In the genomic region with DNA sequence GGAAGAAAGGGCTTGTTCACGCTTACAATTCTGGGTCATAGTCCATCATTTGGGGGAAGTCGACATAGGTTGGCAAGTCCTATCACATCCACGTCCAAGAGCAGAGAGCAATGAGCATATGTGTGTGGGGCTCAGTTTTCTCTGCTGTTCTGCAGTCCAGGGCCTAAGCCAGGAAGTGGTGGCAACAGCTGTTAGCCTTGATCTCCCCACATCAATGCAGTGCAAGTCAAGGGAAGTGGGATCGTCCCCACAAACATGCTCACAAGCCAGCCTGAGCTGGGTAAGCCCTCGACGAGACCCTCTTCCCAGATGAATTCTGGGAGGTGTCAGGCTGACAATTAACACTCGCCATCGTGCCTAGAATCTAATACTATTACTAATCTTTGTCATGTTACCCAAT, we compare ENCODE assay signal across 25 mouse cellular contexts.
DNase-seq lines count a peak whose midpoint lies in the region; ATAC-seq lines count a peak whose summit lies in the region.
"Had no signal": no experiment of that assay in that cellular context is flagged by ENCODE, and none has a peak within 500 bp of the region (broad histone marks: within the 10 kb centered on the region; RNA-seq: fewer than 3 reads in every experiment).

No protein-coding gene starts in this region.

- H3K27ac ChIP-seq in intestine, embryonic 14.5 days (ENCODE audit: low read depth) = no peak overlapping the region
- H3K27ac ChIP-seq in intestine, embryonic 15.5 days = no peak overlapping the region
- H3K27ac ChIP-seq: embryonic facial prominence, embryonic 12.5 days; embryonic facial prominence, embryonic 15.5 days; gastrocnemius, adult 2 months; hindbrain, embryonic 12.5 days; hindbrain, embryonic 15.5 days had no signal

- no peaks in the 10 kb centered on the region for H3K36me3 ChIP-seq in intestine, embryonic 14.5 days (ENCODE audit: control insufficient read depth, insufficient read depth, low read length)
- H3K36me3 ChIP-seq in intestine, embryonic 15.5 days = no peaks in the 10 kb centered on the region
- H3K36me3 ChIP-seq: embryonic facial prominence, embryonic 12.5 days; embryonic facial prominence, embryonic 15.5 days; G1E; hindbrain, embryonic 12.5 days; hindbrain, embryonic 15.5 days had no signal

- no peaks in the 10 kb centered on the region for H3K4me1 ChIP-seq in intestine, embryonic 14.5 days (replicated peaks; ENCODE audit: control insufficient read depth, insufficient read depth, low read length)
- no peaks in the 10 kb centered on the region for H3K4me1 ChIP-seq in intestine, embryonic 15.5 days (replicated peaks)
- H3K4me1 ChIP-seq: embryonic facial prominence, embryonic 12.5 days; embryonic facial prominence, embryonic 15.5 days; hindbrain, embryonic 12.5 days; hindbrain, embryonic 15.5 days had no signal

- no peak overlapping the region for H3K4me3 ChIP-seq in intestine, embryonic 14.5 days (ENCODE audit: low read depth, low read length)
- no peak overlapping the region for H3K4me3 ChIP-seq in intestine, embryonic 15.5 days (replicated peaks)
- H3K4me3 ChIP-seq: embryonic facial prominence, embryonic 12.5 days; embryonic facial prominence, embryonic 15.5 days; erythroblast, embryonic 14.5 days; gastrocnemius, adult 2 months; hindbrain, embryonic 12.5 days; hindbrain, embryonic 15.5 days had no signal

- H3K27me3 ChIP-seq in intestine, embryonic 14.5 days (replicated peaks; ENCODE audit: control insufficient read depth, insufficient read depth, low read length) = no peaks in the 10 kb centered on the region
- H3K27me3 ChIP-seq in intestine, embryonic 15.5 days (replicated peaks) = no peaks in the 10 kb centered on the region
- H3K27me3 ChIP-seq: embryonic facial prominence, embryonic 12.5 days; embryonic facial prominence, embryonic 15.5 days; hindbrain, embryonic 12.5 days; hindbrain, embryonic 15.5 days had no signal

- WGBS in intestine, embryonic 14.5 days = 86% methylated on average over 8 of the region's 8 CpGs
- WGBS in intestine, embryonic 15.5 days = 82% methylated on average over 8 of the region's 8 CpGs

- H3K4me2 ChIP-seq in intestine, embryonic 14.5 days (ENCODE audit: low read length) = no peak overlapping the region
- H3K4me2 ChIP-seq in intestine, embryonic 15.5 days (replicated peaks) = no peak overlapping the region
- H3K4me2 ChIP-seq: embryonic facial prominence, embryonic 12.5 days; embryonic facial prominence, embryonic 15.5 days; heart, embryonic 11.5 days; hindbrain, embryonic 12.5 days; hindbrain, embryonic 15.5 days had no signal

- ATAC-seq in intestine, embryonic 14.5 days (replicated peaks; ENCODE audit: low FRiP score, low TSS enrichment, low read depth) = no peak
- no peak for ATAC-seq in intestine, embryonic 15.5 days
- no peak for ATAC-seq in erythroblast, adult 5-6 weeks (replicated peaks; ENCODE audit: low FRiP score, poor library complexity, severe bottlenecking)
- ATAC-seq: forebrain, embryonic 14.5 days; forebrain, postnatal 0 days; Patski had no signal

- H3K9ac ChIP-seq in intestine, embryonic 14.5 days (ENCODE audit: low read length) = no peak overlapping the region
- no peak overlapping the region for H3K9ac ChIP-seq in intestine, embryonic 15.5 days
- H3K9ac ChIP-seq: embryonic facial prominence, embryonic 12.5 days; embryonic facial prominence, embryonic 15.5 days; forebrain, postnatal 0 days; hindbrain, embryonic 12.5 days; hindbrain, embryonic 15.5 days had no signal

- peak; percentile 38 for DNase-seq in intestine, embryonic 14.5 days (ENCODE audit: low spot score)
- DNase-seq in thymus, postnatal 0 days (ENCODE audit: low spot score) = peak; percentile 85
- peak; percentile 64 for DNase-seq in thymus, postnatal 25 days
- DNase-seq in lung, adult 18-20 months = no peak
- DNase-seq in layer of hippocampus, postnatal 10 days (ENCODE audit: low spot score in 2 of 2) = no peak
- DNase-seq: adrenal gland, postnatal 10 days; adrenal gland, postnatal 36 days; B cell, adult 2 months; cerebellum, adult 2 months; cerebellum, adult 9-11 months; cerebellum, postnatal 25 days; forebrain, postnatal 0 days; gastrocnemius, adult 2 months; gastrocnemius, postnatal 14 days had no signal

- H3K9me3 ChIP-seq in intestine, embryonic 14.5 days (ENCODE audit: control insufficient read depth, low read length) = no peaks in the 10 kb centered on the region
- no peaks in the 10 kb centered on the region for H3K9me3 ChIP-seq in intestine, embryonic 15.5 days
- H3K9me3 ChIP-seq: embryonic facial prominence, embryonic 15.5 days; hindbrain, embryonic 15.5 days had no signal

Comparison
In these comparisons a context has a peak if more than half of its experiments do, and no peak if none do; other contexts are left out.
1. DNase-seq: peak in intestine, embryonic 14.5 days (single experiment), thymus, postnatal 0 days (single experiment) and thymus, postnatal 25 days (single experiment); none in lung, adult 18-20 months (0 of 2) and layer of hippocampus, postnatal 10 days (0 of 2).